Mouse (Mus musculus): ENCODE data around the gene Hyal1. TPM values are rescaled to one million over a fixed set of nuclear protein-coding genes. Genes with fewer than 3 reads are reported as not detected.

Hyal1 gene
- total RNA-seq, 2 experiments from 2014 or later: 7.4 to 9.8 TPM

DNA sequence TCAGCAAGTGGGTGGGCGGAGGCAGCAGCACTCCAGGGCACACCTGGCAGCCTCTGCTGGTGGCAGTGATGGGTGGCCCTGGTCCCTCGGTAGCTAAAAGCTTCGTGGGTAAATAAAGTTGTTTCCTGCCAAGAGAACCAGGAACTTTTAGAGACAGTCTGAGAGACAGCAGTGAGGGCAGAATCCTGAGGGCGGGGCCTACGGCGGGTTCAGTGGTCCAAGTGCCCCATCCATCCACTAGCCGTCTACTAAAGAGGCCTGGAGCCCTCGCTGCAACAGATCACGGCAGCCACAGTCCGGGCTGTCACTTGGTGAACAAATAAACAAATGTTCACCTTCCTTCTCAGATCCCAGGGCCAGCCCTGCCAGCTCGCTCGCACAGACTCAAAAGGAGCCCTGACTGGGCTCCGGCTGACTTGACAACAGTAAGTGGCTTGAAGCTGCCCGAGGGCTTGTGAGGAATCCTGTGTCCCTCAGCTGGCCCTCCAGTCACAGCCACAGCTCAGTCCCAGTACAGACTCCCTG lies 53.2 kb downstream of the Hyal1 start:
- ATAC-seq (replicated peaks; ENCODE audit: low FRiP score, poor library complexity, severe bottlenecking): no peak

DNA sequence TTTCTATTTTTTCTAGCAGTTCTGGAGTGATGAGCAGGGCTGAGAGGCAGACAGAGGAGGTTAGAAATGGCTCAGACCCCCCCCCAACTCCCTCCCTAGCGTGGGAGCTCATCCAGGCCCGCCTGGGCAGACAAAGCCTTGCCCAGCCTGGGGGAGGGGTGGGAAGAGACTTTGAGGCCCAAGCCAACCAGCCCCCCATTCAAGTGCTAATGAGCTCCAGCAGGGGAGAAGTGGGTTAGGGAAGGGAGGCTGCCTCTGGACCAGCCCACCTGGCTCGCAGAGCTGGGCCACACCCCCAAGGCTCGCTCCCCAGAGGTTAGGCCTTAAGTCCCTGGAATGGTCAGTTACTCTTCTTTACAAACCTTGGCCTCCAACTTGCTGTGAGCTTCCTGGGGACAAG lies 53.8 kb downstream of the Hyal1 start:
- ATAC-seq (replicated peaks; ENCODE audit: low FRiP score, poor library complexity, severe bottlenecking): no peak

Other genes with a start within 250 kb of the Hyal1 start
- 2.7 TPM in 1 of 2 replicates, not detected in the other for gene Hemk1, start 238.6 kb upstream of the Hyal1 start, total RNA-seq (2015; ENCODE audit: low replicate concordance)
- 0.94 and 5.2 TPM in 2 replicates for gene Hemk1, start 238.6 kb upstream of the Hyal1 start, total RNA-seq (2017; ENCODE audit: low replicate concordance)
- gene 6430571L13Rik, start 236.3 kb upstream of the Hyal1 start, total RNA-seq (2015; ENCODE audit: low replicate concordance): not detected in 2 replicates
- gene 6430571L13Rik, start 236.3 kb upstream of the Hyal1 start, total RNA-seq (2017; ENCODE audit: low replicate concordance): not detected in 2 replicates
- 0.63 TPM in 1 of 2 replicates, not detected in the other for gene Cacna2d2, start 177.3 kb upstream of the Hyal1 start, total RNA-seq (2015; ENCODE audit: low replicate concordance)
- not detected in 2 replicates for gene Cacna2d2, start 177.3 kb upstream of the Hyal1 start, total RNA-seq (2017; ENCODE audit: low replicate concordance)
- gene Tmem115, start 43.0 kb upstream of the Hyal1 start, total RNA-seq (2015; ENCODE audit: low replicate concordance): 1.9 and 2.5 TPM in 2 replicates
- 5.9 and 6.0 TPM in 2 replicates for gene Tmem115, start 43.0 kb upstream of the Hyal1 start, total RNA-seq (2017; ENCODE audit: low replicate concordance)
- 7.5 and 11.1 TPM in 2 replicates for gene Cyb561d2, start 34.7 kb upstream of the Hyal1 start, total RNA-seq (2015; ENCODE audit: low replicate concordance)
- gene Cyb561d2, start 34.7 kb upstream of the Hyal1 start, total RNA-seq (2017; ENCODE audit: low replicate concordance): 4.7 and 6.7 TPM in 2 replicates
- 0.77 and 4.4 TPM in 2 replicates for gene Nprl2, start 34.7 kb upstream of the Hyal1 start, total RNA-seq (2015; ENCODE audit: low replicate concordance)
- gene Nprl2, start 34.7 kb upstream of the Hyal1 start, total RNA-seq (2017; ENCODE audit: low replicate concordance): 1.3 and 10.1 TPM in 2 replicates
- gene Zmynd10, start 29.6 kb upstream of the Hyal1 start, total RNA-seq (2015; ENCODE audit: low replicate concordance): not detected in 2 replicates
- not detected in 2 replicates for gene Zmynd10, start 29.6 kb upstream of the Hyal1 start, total RNA-seq (2017; ENCODE audit: low replicate concordance)
- gene Rassf1, start 25.4 kb upstream of the Hyal1 start, total RNA-seq (2015; ENCODE audit: low replicate concordance): 6.1 and 7.3 TPM in 2 replicates
- gene Rassf1, start 25.4 kb upstream of the Hyal1 start, total RNA-seq (2017; ENCODE audit: low replicate concordance): 14.8 TPM in 2 replicates
- 6.7 and 8.3 TPM in 2 replicates for gene Tusc2, start 13.7 kb upstream of the Hyal1 start, total RNA-seq (2015; ENCODE audit: low replicate concordance)
- gene Tusc2, start 13.7 kb upstream of the Hyal1 start, total RNA-seq (2017; ENCODE audit: low replicate concordance): 4.7 and 5.3 TPM in 2 replicates
- gene Hyal2, start 9.0 kb upstream of the Hyal1 start, total RNA-seq (2015; ENCODE audit: low replicate concordance): 1.9 and 2.7 TPM in 2 replicates
- gene Hyal2, start 9.0 kb upstream of the Hyal1 start, total RNA-seq (2017; ENCODE audit: low replicate concordance): 3.9 and 4.9 TPM in 2 replicates
- gene Naa80, start 2.0 kb downstream of the Hyal1 start, total RNA-seq (2015; ENCODE audit: low replicate concordance): 13.4 and 20.2 TPM in 2 replicates
- gene Naa80, start 2.0 kb downstream of the Hyal1 start, total RNA-seq (2017; ENCODE audit: low replicate concordance): 9.5 and 17.9 TPM in 2 replicates
- 2.3 and 2.9 TPM in 2 replicates for gene Hyal3, start 3.9 kb downstream of the Hyal1 start, total RNA-seq (2015; ENCODE audit: low replicate concordance)
- gene Hyal3, start 3.9 kb downstream of the Hyal1 start, total RNA-seq (2017; ENCODE audit: low replicate concordance): 1.1 and 1.4 TPM in 2 replicates
- 207 and 270 TPM in 2 replicates for gene Ifrd2, start 10.7 kb downstream of the Hyal1 start, total RNA-seq (2015; ENCODE audit: low replicate concordance)
- 204 and 217 TPM in 2 replicates for gene Ifrd2, start 10.7 kb downstream of the Hyal1 start, total RNA-seq (2017; ENCODE audit: low replicate concordance)
- gene Sema3b, start 32.3 kb downstream of the Hyal1 start, total RNA-seq (2015; ENCODE audit: low replicate concordance): not detected in 2 replicates
- not detected in 2 replicates for gene Sema3b, start 32.3 kb downstream of the Hyal1 start, total RNA-seq (2017; ENCODE audit: low replicate concordance)
- 183 and 189 TPM in 2 replicates for gene Gnai2, start 58.4 kb downstream of the Hyal1 start, total RNA-seq (2015; ENCODE audit: low replicate concordance)
- 162 and 183 TPM in 2 replicates for gene Gnai2, start 58.4 kb downstream of the Hyal1 start, total RNA-seq (2017; ENCODE audit: low replicate concordance)
- not detected in 2 replicates for gene Slc38a3, start 92.6 kb downstream of the Hyal1 start, total RNA-seq (2015; ENCODE audit: low replicate concordance)
- gene Slc38a3, start 92.6 kb downstream of the Hyal1 start, total RNA-seq (2017; ENCODE audit: low replicate concordance): not detected in 2 replicates
- gene Gnat1, start 102.8 kb downstream of the Hyal1 start, total RNA-seq (2015; ENCODE audit: low replicate concordance): not detected in 2 replicates
- gene Gnat1, start 102.8 kb downstream of the Hyal1 start, total RNA-seq (2017; ENCODE audit: low replicate concordance): not detected in 2 replicates
- not detected in 2 replicates for gene Sema3f, start 133.5 kb downstream of the Hyal1 start, total RNA-seq (2015; ENCODE audit: low replicate concordance)
- not detected in 2 replicates for gene Sema3f, start 133.5 kb downstream of the Hyal1 start, total RNA-seq (2017; ENCODE audit: low replicate concordance)
- 204 and 296 TPM in 2 replicates for gene Rbm5, start 194.1 kb downstream of the Hyal1 start, total RNA-seq (2015; ENCODE audit: low replicate concordance)
- gene Rbm5, start 194.1 kb downstream of the Hyal1 start, total RNA-seq (2017; ENCODE audit: low replicate concordance): 507 and 635 TPM in 2 replicates